Mouse (Mus musculus) liver, embryonic 14.5 days (tissue): ENCODE results near the gene Pacrg. TPM values are rescaled to one million over a fixed set of nuclear protein-coding genes. Genes with fewer than 3 reads are reported as not detected.

Experiments used
- ATAC-seq: fragments of 200-750 bp; cut with Nextera tagmentation; 2 replicates; pipeline ENCODE4 v1.8.0; 2017; ENCODE audit warnings: moderate number of reproducible peaks, mild to moderate bottlenecking, moderate library complexity; ENCODE audit not compliant: insufficient read depth
- DNase-seq, 3 experiments: peaks; one replicate each; pipeline ENCODE4 v3.0.0-alpha.2; 2012 to 2013; ENCODE audit warnings: low read depth in 3 of 3, low spot score in 3 of 3
- H3K27ac ChIP-seq: fragments of 300-500 bp; sonication (generic); 2 replicates; pipeline ENCODE4 v1.5.1; 2014; ENCODE audit warnings: moderate library complexity, mild to moderate bottlenecking, control low read depth, inconsistent platforms
- H3K27me3 ChIP-seq: fragments of 300-500 bp; sonication (generic); 2 replicates; pipeline ENCODE4 v1.6.1; 2014; ENCODE audit warnings: mild to moderate bottlenecking, low read length, moderate library complexity; ENCODE audit not compliant: control insufficient read depth, insufficient read depth
- H3K36me3 ChIP-seq: fragments of 300-500 bp; sonication (generic); replicated peaks from 2 replicates; pipeline ENCODE4 v1.6.1; 2014; ENCODE audit warnings: low read depth; ENCODE audit not compliant: control insufficient read depth, insufficient read depth
- H3K4me1 ChIP-seq, 2 experiments: fragments of 200-500 bp in 1 of 2; fragments of 300-500 bp in 1 of 2; sonication (generic) in 1 of 2; replicated peaks; 2 replicates each; pipeline ENCODE4 v1.6.1; 2012 to 2014; ENCODE audit warnings: antibody characterized with exemption in 1 of 2, inconsistent platforms in 1 of 2, low read length in 1 of 2; ENCODE audit not compliant: control insufficient read depth in 2 of 2, insufficient read depth in 2 of 2
- H3K4me2 ChIP-seq: fragments of 300-500 bp; sonication (generic); 2 replicates; pipeline ENCODE4 v1.6.1; 2014; ENCODE audit warnings: low read depth, mild to moderate bottlenecking, control low read depth, moderate library complexity
- H3K4me3 ChIP-seq, 2 experiments: fragments of 200-500 bp in 1 of 2; fragments of 300-500 bp in 1 of 2; sonication (generic) in 1 of 2; 2 replicates each; pipeline ENCODE4 v1.5.1; 2012 to 2014; ENCODE audit warnings: low read depth in 2 of 2, low read length in 2 of 2, mild to moderate bottlenecking in 2 of 2, control low read depth in 1 of 2, inconsistent platforms in 1 of 2, moderate library complexity in 1 of 2; ENCODE audit not compliant: insufficient read depth in 1 of 2
- H3K9ac ChIP-seq: fragments of 300-500 bp; sonication (generic); replicated peaks from 2 replicates; pipeline ENCODE4 v1.6.1; 2014; ENCODE audit warnings: mild to moderate bottlenecking, control low read depth, moderate library complexity
- H3K9me3 ChIP-seq: fragments of 300-500 bp; sonication (generic); 2 replicates; pipeline ENCODE4 v1.6.1; 2016; ENCODE audit warnings: low read length, mixed read lengths; ENCODE audit not compliant: control insufficient read depth
- CTCF ChIP-seq: IDR thresholded peaks from 2 replicates; pipeline ENCODE4 v1.5.1; 2016; ENCODE audit warnings: antibody characterized with exemption, low read depth, control low read depth
- EP300 ChIP-seq: IDR thresholded peaks from 2 replicates; pipeline ENCODE4 v1.6.1; 2016; ENCODE audit warnings: antibody characterized with exemption, low read depth
- WGBS: fragments of 180-500 bp; shearing (Covaris S2); extraction: QIAGEN DNeasy Blood & Tissue Kit; methylation state at CpG from one replicate; pipeline ENCODE4 v1.1.7; 2014; ENCODE audit not compliant: insufficient replicate concordance; 5-methylcytosine and 5-hydroxymethylcytosine counted together
- polyA plus RNA-seq, 2 experiments: library from polyadenylated mRNA; depleted of rRNA in 1 of 2; stranded (reverse) in 1 of 2; unstranded in 1 of 2; fragments of >200 nt; fragmentation: Nextera tagmentation in 1 of 2; extraction: Ambion mirVana in 1 of 2; gene quantifications; 2 replicates each; pipeline versions ENCODE4 v1.2.1 to v1.2.3; 2012 to 2014

The Pacrg gene
- polyA plus RNA-seq, 2 experiments = 0.04 TPM; not detected in 1

GRCm38 (mm10) chr17:10501439-10501838 is 338.7 kb downstream of the Pacrg start:
- DNase-seq (no peak), ATAC-seq (no peak)
- Histone ChIP-seq H3K4me3 (no peak overlapping the region), H3K36me3 (no peaks in the 10 kb centered on the region), H3K9me3 (no peaks in the 10 kb centered on the region), H3K4me2 (no peak overlapping the region), H3K9ac (no peak overlapping the region), H3K4me1 (no peaks in the 10 kb centered on the region), H3K27me3 (no peaks in the 10 kb centered on the region), H3K27ac (no peak overlapping the region)
- no peak for TF ChIP-seq CTCF
- no peak for TF ChIP-seq EP300
- 55% methylated on average over 2 of the region's 2 CpGs for WGBS

GRCm38 (mm10) chr17:10500795-10501432 is 339.2 kb downstream of the Pacrg start:
- no peak overlapping the region for H3K27ac ChIP-seq
- WGBS = 34% methylated on average over 12 of the region's 12 CpGs
- H3K27me3 ChIP-seq = no peaks in the 10 kb centered on the region
- DNase-seq (peak in 1 of 3 experiments; percentile 10), ATAC-seq (peak; percentile 47; the same call in 1 of the 2 replicates)
- no peaks in the 10 kb centered on the region for H3K4me1 ChIP-seq
- no peak overlapping the region for H3K4me3 ChIP-seq
- no peaks in the 10 kb centered on the region for H3K9me3 ChIP-seq
- H3K4me2 ChIP-seq = no peak overlapping the region
- no peaks in the 10 kb centered on the region for H3K36me3 ChIP-seq
- TF ChIP-seq CTCF (peak; percentile 51), EP300 (no peak)
- H3K9ac ChIP-seq = no peak overlapping the region

GRCm38 (mm10) chr17:10498935-10499655 is 341.0 kb downstream of the Pacrg start:
- ATAC-seq (no peak), DNase-seq (no peak)
- no peak overlapping the region for H3K9ac ChIP-seq
- no peak overlapping the region for H3K4me2 ChIP-seq
- no peaks in the 10 kb centered on the region for H3K27me3 ChIP-seq
- no peaks in the 10 kb centered on the region for H3K36me3 ChIP-seq
- H3K9me3 ChIP-seq = no peaks in the 10 kb centered on the region
- H3K27ac ChIP-seq = no peak overlapping the region
- H3K4me1 ChIP-seq = no peaks in the 10 kb centered on the region
- no peak for TF ChIP-seq CTCF
- no peak for TF ChIP-seq EP300
- WGBS = 70% methylated on average over 6 of the region's 6 CpGs
- H3K4me3 ChIP-seq = no peak overlapping the region

GRCm38 (mm10) chr17:10497781-10498420 is 342.2 kb downstream of the Pacrg start:
- Histone ChIP-seq H3K27me3 (no peaks in the 10 kb centered on the region), H3K27ac (no peak overlapping the region), H3K4me2 (no peak overlapping the region), H3K36me3 (no peaks in the 10 kb centered on the region), H3K4me1 (no peaks in the 10 kb centered on the region), H3K9me3 (no peaks in the 10 kb centered on the region), H3K9ac (no peak overlapping the region), H3K4me3 (no peak overlapping the region)
- DNase-seq (no peak), ATAC-seq (no peak)
- TF ChIP-seq CTCF = no peak
- TF ChIP-seq EP300 = no peak
- 30% methylated on average over 4 of the region's 4 CpGs for WGBS

GRCm38 (mm10) chr17:10496066-10496465 is 344.0 kb downstream of the Pacrg start:
- no peak overlapping the region for H3K9ac ChIP-seq
- 80% methylated on average over 8 of the region's 8 CpGs for WGBS
- H3K27me3 ChIP-seq = no peaks in the 10 kb centered on the region
- H3K36me3 ChIP-seq = no peaks in the 10 kb centered on the region
- DNase-seq (no peak), ATAC-seq (no peak)
- no peaks in the 10 kb centered on the region for H3K4me1 ChIP-seq
- H3K4me3 ChIP-seq = no peak overlapping the region
- TF ChIP-seq EP300 = no peak
- no peak for TF ChIP-seq CTCF
- no peaks in the 10 kb centered on the region for H3K9me3 ChIP-seq
- H3K4me2 ChIP-seq = no peak overlapping the region
- H3K27ac ChIP-seq = no peak overlapping the region
